Mouse (Mus musculus) hindbrain, embryonic 14.5 days (tissue): Measurements from ENCODE around the gene Tbc1d22a. TPM values are rescaled to one million over a fixed set of nuclear protein-coding genes. Genes with fewer than 3 reads are reported as not detected.

Experiments used
- ATAC-seq: fragments of 200-750 bp; cut with Nextera tagmentation; 2 replicates; pipeline ENCODE4 v1.8.0; 2017; ENCODE audit warnings: moderate number of reproducible peaks, mild to moderate bottlenecking, moderate TSS enrichment, moderate library complexity; ENCODE audit not compliant: low FRiP score
- DNase-seq: peaks from one replicate; pipeline ENCODE4 v3.0.0-alpha.2; 2015; ENCODE audit warnings: low spot score
- H3K27ac ChIP-seq: fragments of 300-500 bp; sonication (generic); 2 replicates; pipeline ENCODE4 v1.5.1; 2014; ENCODE audit warnings: mild to moderate bottlenecking, moderate library complexity
- H3K27me3 ChIP-seq: fragments of 300-500 bp; sonication (generic); 2 replicates; pipeline ENCODE4 v1.6.1; 2014; ENCODE audit warnings: mild to moderate bottlenecking, low read length, mixed read lengths; ENCODE audit not compliant: control insufficient read depth, insufficient read depth
- H3K36me3 ChIP-seq: fragments of 300-500 bp; sonication (generic); replicated peaks from 2 replicates; pipeline ENCODE4 v1.6.1; 2014; ENCODE audit not compliant: control insufficient read depth, insufficient read depth
- H3K4me1 ChIP-seq: fragments of 300-500 bp; sonication (generic); replicated peaks from 2 replicates; pipeline ENCODE4 v1.6.1; 2014; ENCODE audit warnings: antibody characterized with exemption, low read length, mixed read lengths; ENCODE audit not compliant: control insufficient read depth, insufficient read depth
- H3K4me2 ChIP-seq: fragments of 300-500 bp; sonication (generic); replicated peaks from 2 replicates; pipeline ENCODE4 v1.6.1; 2014; ENCODE audit warnings: mild to moderate bottlenecking, moderate library complexity
- H3K4me3 ChIP-seq: fragments of 300-500 bp; sonication (generic); replicated peaks from 2 replicates; pipeline ENCODE4 v1.5.1; 2014; ENCODE audit warnings: mild to moderate bottlenecking, low read length
- H3K9ac ChIP-seq: fragments of 300-500 bp; sonication (generic); 2 replicates; pipeline ENCODE4 v1.6.1; 2014
- H3K9me3 ChIP-seq: fragments of 300-500 bp; sonication (generic); 2 replicates; pipeline ENCODE4 v1.6.1; 2016; ENCODE audit warnings: low read length; ENCODE audit not compliant: control insufficient read depth
- WGBS: fragments of 180-500 bp; shearing (Covaris S2); extraction: QIAGEN DNeasy Blood & Tissue Kit; methylation state at CpG from one replicate; pipeline ENCODE4 v1.1.7; 2014; 5-methylcytosine and 5-hydroxymethylcytosine counted together
- polyA plus RNA-seq: library from polyadenylated mRNA; unstranded; fragments of >200 nt; fragmentation: Nextera tagmentation; extraction: Ambion mirVana; gene quantifications from 2 replicates; pipeline ENCODE4 v1.2.1, GENCODE M21; 2014

Gene Tbc1d22a
- polyA plus RNA-seq, 1 experiment from 2014 or later = 10.7 TPM

DNA sequence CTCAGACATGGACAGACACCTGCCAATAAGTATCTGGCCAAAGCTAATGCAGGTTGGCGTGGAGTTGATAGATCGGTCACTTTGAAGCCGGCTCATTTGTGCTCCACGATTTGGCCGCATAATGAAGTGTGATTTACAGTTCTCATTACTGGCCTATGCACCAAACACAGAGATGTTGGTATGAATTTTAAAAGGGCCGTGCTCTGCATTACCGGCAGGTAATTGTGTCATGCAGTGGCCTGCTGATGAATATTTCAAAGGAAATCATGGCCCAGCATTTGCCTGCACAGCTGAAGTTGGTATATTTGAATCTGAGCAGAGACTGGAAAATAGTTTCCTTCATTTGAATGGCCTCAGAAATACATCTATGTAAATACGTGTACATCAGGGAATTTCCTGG, 219.1 kb downstream of the Tbc1d22a start:
- Histone ChIP-seq H3K4me3 (no peak overlapping the region), H3K9me3 (no peaks in the 10 kb centered on the region), H3K27ac (peak overlapping the region; percentile 21; the same call in 1 of the 2 replicates), H3K36me3 (no peaks in the 10 kb centered on the region), H3K4me1 (peaks cover 24% of the 10 kb centered on the region; the same call in 1 of the 2 replicates), H3K9ac (no peak overlapping the region), H3K27me3 (no peaks in the 10 kb centered on the region), H3K4me2 (no peak overlapping the region)
- DNase-seq = no peak
- no peak for ATAC-seq
- WGBS = 53% methylated on average over 8 of the region's 8 CpGs

DNA sequence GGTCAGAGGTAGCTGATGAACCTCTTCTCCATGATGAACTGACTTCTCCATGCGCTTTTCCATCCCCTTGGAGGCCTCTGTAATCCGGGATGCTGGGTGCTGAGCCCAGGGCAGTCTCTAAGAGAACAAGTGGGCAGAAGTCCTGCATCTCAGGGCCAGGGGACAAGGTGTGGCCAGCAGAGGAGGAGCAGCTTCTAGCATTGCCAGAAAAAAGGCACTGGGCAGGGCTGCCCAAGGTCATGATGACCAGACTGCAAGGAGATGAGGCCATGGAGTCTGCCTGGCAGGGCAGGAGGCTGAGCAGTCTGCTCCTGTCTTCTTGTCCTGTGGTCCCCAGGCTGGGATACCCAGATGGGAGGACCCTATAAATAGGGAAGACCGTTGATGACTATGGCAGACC, 220.0 kb downstream of the Tbc1d22a start:
- Histone ChIP-seq H3K27me3 (no peaks in the 10 kb centered on the region), H3K27ac (no peak overlapping the region), H3K9me3 (no peaks in the 10 kb centered on the region), H3K4me2 (no peak overlapping the region), H3K9ac (no peak overlapping the region), H3K4me3 (no peak overlapping the region), H3K36me3 (no peaks in the 10 kb centered on the region), H3K4me1 (peaks cover 20% of the 10 kb centered on the region; the same call in 1 of the 2 replicates)
- 83% methylated on average over 3 of the region's 3 CpGs for WGBS
- DNase-seq (no peak), ATAC-seq (no peak)

DNA sequence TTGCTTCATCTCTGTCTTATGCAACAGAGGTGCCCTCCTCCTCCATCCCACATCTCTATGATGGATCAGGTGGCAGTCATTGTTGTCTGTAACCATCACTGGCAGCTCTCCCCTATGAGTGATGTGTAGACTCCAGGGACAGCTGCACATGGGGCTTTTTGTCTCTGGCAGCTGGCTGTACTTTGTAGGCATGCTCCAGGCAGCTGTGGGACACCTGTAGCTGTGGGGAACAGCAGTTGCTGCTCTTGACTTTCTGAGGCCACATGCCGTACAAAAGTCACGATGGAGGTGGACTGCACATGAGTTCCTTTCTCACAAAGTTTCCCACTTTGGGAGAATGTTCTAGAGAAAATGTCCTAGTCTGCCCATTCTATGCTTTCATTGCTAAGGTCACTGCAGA, 223.1 kb downstream of the Tbc1d22a start:
- H3K4me2 ChIP-seq = no peak overlapping the region
- no peak for ATAC-seq
- H3K27me3 ChIP-seq = no peaks in the 10 kb centered on the region
- WGBS = 88% methylated on average over 2 of the region's 2 CpGs
- H3K4me1 ChIP-seq = peaks cover 15% of the 10 kb centered on the region; the same call in 1 of the 2 replicates
- no peak overlapping the region for H3K9ac ChIP-seq
- H3K36me3 ChIP-seq = no peaks in the 10 kb centered on the region
- DNase-seq = no peak
- no peak overlapping the region for H3K4me3 ChIP-seq
- no peak overlapping the region for H3K27ac ChIP-seq
- no peaks in the 10 kb centered on the region for H3K9me3 ChIP-seq

DNA sequence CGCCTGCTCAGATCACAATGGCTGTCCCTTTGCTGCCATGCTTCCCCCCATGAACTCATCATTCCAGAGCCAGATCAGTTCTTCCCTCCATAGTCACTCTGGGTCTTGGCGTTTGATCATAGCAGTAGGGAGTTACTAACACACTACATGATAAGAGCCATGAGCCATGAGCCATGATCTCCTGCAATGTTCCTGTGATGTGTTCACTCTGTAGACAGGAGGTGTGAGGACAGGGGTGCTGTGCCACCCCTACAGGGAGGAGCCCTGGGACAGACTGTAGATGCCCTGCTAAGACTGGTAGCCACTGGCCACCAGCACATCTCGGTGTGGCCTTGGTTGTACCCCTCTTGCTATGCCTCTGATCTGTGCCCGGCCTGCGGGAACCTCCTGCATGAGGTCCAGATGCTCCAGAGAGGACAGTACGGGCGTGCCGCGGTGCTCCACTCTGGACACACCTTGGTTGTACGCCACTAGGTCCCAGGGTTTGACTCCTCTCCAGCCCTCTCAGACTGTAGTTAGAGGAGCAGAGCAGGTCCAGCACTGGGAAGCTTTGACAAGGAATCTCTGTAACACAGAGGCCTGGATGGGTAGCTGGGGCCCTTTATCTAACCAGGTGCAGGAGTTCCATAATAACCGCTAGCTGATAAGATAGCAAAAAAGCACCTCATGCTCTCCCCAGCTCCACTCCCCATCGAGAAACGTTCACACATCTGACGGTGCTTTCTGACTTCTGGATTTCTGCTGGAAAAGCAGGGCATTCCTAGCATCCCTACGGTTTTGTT, 224.9 kb downstream of the Tbc1d22a start:
- no peaks in the 10 kb centered on the region for H3K9me3 ChIP-seq
- DNase-seq (no peak), ATAC-seq (no peak)
- no peak overlapping the region for H3K4me2 ChIP-seq
- no peak overlapping the region for H3K27ac ChIP-seq
- WGBS = 95% methylated on average over 15 of the region's 15 CpGs
- H3K27me3 ChIP-seq = no peaks in the 10 kb centered on the region
- H3K4me1 ChIP-seq = peaks cover 3% of the 10 kb centered on the region; the same call in 1 of the 2 replicates
- H3K9ac ChIP-seq = no peak overlapping the region
- H3K36me3 ChIP-seq = no peaks in the 10 kb centered on the region
- no peak overlapping the region for H3K4me3 ChIP-seq

DNA sequence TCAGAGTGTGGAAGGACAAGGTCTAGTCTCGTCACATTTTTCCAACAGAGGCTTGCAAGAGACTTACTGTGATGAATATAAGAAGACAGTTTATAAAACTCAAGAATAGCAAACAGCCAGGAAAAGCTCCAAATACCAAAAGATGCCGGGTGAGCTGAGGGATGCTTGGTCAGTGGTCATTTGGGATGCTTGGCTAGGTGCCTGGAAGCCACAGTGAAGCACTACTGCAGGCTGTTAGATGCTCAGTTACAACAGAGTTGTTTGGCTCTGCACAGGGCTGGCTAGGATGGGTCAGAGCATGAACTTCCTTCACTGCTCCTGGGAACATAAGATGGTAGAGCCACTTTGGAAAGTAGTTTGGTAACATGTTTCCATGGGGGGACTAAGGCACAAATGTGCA, 230.0 kb downstream of the Tbc1d22a start:
- Histone ChIP-seq H3K4me1 (no peaks in the 10 kb centered on the region), H3K27ac (no peak overlapping the region), H3K4me3 (no peak overlapping the region), H3K36me3 (no peaks in the 10 kb centered on the region), H3K9me3 (no peaks in the 10 kb centered on the region), H3K27me3 (no peaks in the 10 kb centered on the region), H3K9ac (no peak overlapping the region), H3K4me2 (no peak overlapping the region)
- 85% methylated on average over 2 of the region's 2 CpGs for WGBS
- no peak for DNase-seq
- no peak for ATAC-seq

DNA sequence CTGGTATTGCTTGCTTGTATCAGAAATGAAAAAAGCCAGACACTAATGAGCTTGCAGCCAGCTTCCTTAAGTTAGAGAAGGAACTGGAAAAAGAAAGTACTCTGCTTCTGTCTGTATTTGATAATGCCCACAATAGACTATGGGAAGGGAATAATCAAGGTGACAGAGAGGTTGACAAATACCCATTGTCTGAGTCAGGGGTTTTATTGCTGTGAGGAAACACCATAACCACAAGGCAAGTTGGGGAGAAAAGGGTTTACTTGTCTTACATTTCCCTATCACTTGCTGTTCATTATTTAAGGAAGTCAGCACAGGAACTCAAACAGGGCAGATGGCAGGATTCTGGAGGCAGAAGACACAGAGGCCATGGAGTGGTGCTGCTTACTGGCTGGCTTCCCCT, 231.8 kb downstream of the Tbc1d22a start:
- no peak overlapping the region for H3K4me2 ChIP-seq
- H3K4me3 ChIP-seq = no peak overlapping the region
- H3K27me3 ChIP-seq = no peaks in the 10 kb centered on the region
- ATAC-seq (no peak), DNase-seq (no peak)
- no peak overlapping the region for H3K27ac ChIP-seq
- no peaks in the 10 kb centered on the region for H3K36me3 ChIP-seq
- H3K9me3 ChIP-seq = no peaks in the 10 kb centered on the region
- H3K4me1 ChIP-seq = no peaks in the 10 kb centered on the region
- H3K9ac ChIP-seq = no peak overlapping the region

DNA sequence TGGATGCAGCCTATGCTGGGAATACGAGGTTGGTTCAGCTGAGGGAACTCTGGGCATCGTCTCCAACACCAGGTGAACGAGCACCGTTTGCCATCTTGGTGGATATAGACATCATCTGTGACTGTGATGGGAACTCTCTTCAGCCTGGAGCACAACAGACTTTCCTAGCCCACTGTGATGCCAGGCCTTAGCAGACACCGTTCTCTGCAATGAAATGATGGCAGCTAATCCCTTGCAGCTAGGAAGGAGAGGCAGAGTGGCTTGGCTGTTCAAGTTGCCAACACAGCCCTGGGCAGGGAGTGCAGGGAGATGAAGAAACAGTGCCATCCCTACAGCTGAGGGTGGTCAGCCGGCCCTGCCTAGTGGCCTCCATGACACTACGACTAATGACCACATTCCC, 233.0 kb downstream of the Tbc1d22a start:
- ATAC-seq (no peak), DNase-seq (no peak)
- H3K4me2 ChIP-seq = no peak overlapping the region
- H3K4me1 ChIP-seq = no peaks in the 10 kb centered on the region
- H3K9ac ChIP-seq = no peak overlapping the region
- no peak overlapping the region for H3K4me3 ChIP-seq
- no peaks in the 10 kb centered on the region for H3K9me3 ChIP-seq
- H3K27me3 ChIP-seq = no peaks in the 10 kb centered on the region
- WGBS = 89% methylated on average over 7 of the region's 7 CpGs
- H3K27ac ChIP-seq = no peak overlapping the region
- H3K36me3 ChIP-seq = no peaks in the 10 kb centered on the region

DNA sequence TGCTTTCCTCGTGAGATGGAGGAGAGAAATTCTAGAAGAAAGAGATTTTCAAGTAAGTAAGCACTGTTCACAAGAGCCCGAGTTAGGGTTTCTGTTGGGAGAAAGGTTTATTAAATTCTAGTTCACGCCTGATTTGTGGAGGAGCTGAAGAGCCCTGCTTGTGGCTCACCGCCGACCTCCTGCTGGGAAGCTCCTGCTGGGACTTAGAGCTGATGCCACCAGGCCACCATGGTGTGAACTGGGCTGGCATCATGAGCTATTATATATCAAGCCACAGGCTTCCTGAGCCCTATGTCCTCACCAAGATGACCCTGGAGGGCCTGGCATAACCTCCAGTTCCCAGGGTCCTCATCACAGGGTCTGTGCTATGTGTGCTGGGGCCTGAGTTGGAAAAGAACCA, 235.0 kb downstream of the Tbc1d22a start:
- ATAC-seq = no peak
- 80% methylated on average over 5 of the region's 5 CpGs for WGBS
- Histone ChIP-seq H3K27me3 (no peaks in the 10 kb centered on the region), H3K4me3 (no peak overlapping the region), H3K4me2 (no peak overlapping the region), H3K4me1 (no peaks in the 10 kb centered on the region), H3K9me3 (no peaks in the 10 kb centered on the region), H3K9ac (no peak overlapping the region), H3K36me3 (no peaks in the 10 kb centered on the region), H3K27ac (no peak overlapping the region)
- DNase-seq = no peak

DNA sequence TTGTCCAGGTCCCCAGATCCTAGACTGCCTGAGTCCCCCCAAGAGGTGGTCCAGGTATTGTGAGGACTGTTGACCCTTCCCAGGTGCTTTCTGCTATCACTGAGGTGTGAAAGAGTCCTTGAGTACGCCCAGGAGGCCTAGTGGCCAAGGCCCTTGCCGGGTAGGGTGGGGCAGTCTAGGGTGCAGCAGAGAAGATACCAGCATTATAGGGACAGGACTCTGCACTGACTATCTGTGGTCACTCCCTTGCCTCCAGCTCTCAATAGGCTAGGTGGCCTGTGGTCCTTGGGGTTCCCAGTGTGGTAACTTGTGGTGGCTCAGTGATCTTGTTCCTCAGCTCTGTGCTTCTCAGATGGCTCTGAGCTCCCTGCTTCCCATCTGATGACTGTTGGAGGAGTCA, 235.5 kb downstream of the Tbc1d22a start:
- Histone ChIP-seq H3K4me3 (no peak overlapping the region), H3K9ac (no peak overlapping the region), H3K36me3 (no peaks in the 10 kb centered on the region), H3K27me3 (no peaks in the 10 kb centered on the region), H3K4me1 (no peaks in the 10 kb centered on the region), H3K4me2 (no peak overlapping the region), H3K9me3 (no peaks in the 10 kb centered on the region), H3K27ac (no peak overlapping the region)
- DNase-seq = no peak
- ATAC-seq = no peak
- 100% methylated on average over 2 of the region's 2 CpGs for WGBS

DNA sequence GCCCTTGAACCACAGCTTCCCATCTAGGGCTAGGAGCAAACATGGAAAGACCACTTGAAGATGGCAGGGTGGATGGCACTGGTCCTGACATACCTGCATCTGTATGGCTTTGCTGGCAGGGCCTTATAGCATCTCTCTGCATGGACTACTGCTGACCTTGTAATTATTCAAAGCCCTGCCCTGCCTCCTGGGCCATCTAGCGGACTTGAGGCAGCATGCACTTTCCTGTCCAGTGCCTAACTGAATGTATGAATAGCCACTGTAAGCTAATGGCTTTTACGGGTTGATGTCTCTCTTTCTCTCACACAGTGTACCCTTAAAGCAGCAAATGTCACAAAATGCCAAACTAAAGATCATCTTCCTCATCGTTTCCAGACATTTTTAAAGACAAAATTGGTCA, 245.2 kb downstream of the Tbc1d22a start:
- Histone ChIP-seq H3K27ac (no peak overlapping the region), H3K4me2 (no peak overlapping the region), H3K4me1 (0 out of 2 replicates have a peak, but pooled peaks cover 3% of the 10 kb centered on the region), H3K9ac (no peak overlapping the region), H3K4me3 (no peak overlapping the region), H3K36me3 (no peaks in the 10 kb centered on the region), H3K9me3 (no peaks in the 10 kb centered on the region), H3K27me3 (no peaks in the 10 kb centered on the region)
- no peak for ATAC-seq
- DNase-seq = no peak
- 66% methylated on average over 3 of the region's 3 CpGs for WGBS
